Mouse (Mus musculus) neural tube, embryonic 11.5 days (tissue): Measurements from ENCODE around the gene Srpr. TPM values are rescaled to one million over a fixed set of nuclear protein-coding genes. Genes with fewer than 3 reads are reported as not detected.

Source experiments
- ATAC-seq: fragments of 200-750 bp; cut with Nextera tagmentation; 2 replicates; pipeline ENCODE4 v1.8.0; 2017; ENCODE audit warnings: moderate number of reproducible peaks, mild to moderate bottlenecking, moderate TSS enrichment, moderate library complexity; ENCODE audit not compliant: insufficient read depth, low FRiP score, low TSS enrichment
- DNase-seq: peaks from one replicate; pipeline ENCODE4 v3.0.0-alpha.2; 2015; ENCODE audit warnings: low spot score
- H3K27ac ChIP-seq: fragments of 300-500 bp; sonication (generic); 2 replicates; pipeline ENCODE4 v1.5.1; 2014; ENCODE audit warnings: low read depth, mild to moderate bottlenecking, low read length
- H3K27me3 ChIP-seq: fragments of 300-500 bp; sonication (generic); 2 replicates; pipeline ENCODE4 v1.6.1; 2014; ENCODE audit warnings: mild to moderate bottlenecking, low read length, mixed read lengths; ENCODE audit not compliant: control insufficient read depth, insufficient read depth
- H3K36me3 ChIP-seq: fragments of 300-500 bp; sonication (generic); 2 replicates; pipeline ENCODE4 v1.6.1; 2014; ENCODE audit warnings: mild to moderate bottlenecking, low read length, moderate library complexity, mixed read lengths; ENCODE audit not compliant: control insufficient read depth, insufficient read depth
- H3K4me1 ChIP-seq: fragments of 300-500 bp; sonication (generic); 2 replicates; pipeline ENCODE4 v1.6.1; 2014; ENCODE audit warnings: low read length, mixed read lengths; ENCODE audit not compliant: control insufficient read depth, insufficient read depth
- H3K4me2 ChIP-seq: fragments of 300-500 bp; sonication (generic); 2 replicates; pipeline ENCODE4 v1.6.1; 2014; ENCODE audit warnings: low read depth, mild to moderate bottlenecking, moderate library complexity
- H3K4me3 ChIP-seq: fragments of 300-500 bp; sonication (generic); 2 replicates; pipeline ENCODE4 v1.5.1; 2014; ENCODE audit warnings: low read depth, low read length
- H3K9ac ChIP-seq: fragments of 300-500 bp; sonication (generic); 2 replicates; pipeline ENCODE4 v1.6.1; 2014; ENCODE audit warnings: mild to moderate bottlenecking, low read length
- H3K9me3 ChIP-seq: fragments of 300-500 bp; sonication (generic); 2 replicates; pipeline ENCODE4 v1.6.1; 2016; ENCODE audit warnings: low read length; ENCODE audit not compliant: control insufficient read depth
- WGBS: fragments of 180-500 bp; shearing (Covaris S2); extraction: QIAGEN DNeasy Blood & Tissue Kit; methylation state at CpG from one replicate; pipeline ENCODE4 v1.1.7; 2014; 5-methylcytosine and 5-hydroxymethylcytosine counted together
- polyA plus RNA-seq: library from polyadenylated mRNA; unstranded; fragments of >200 nt; fragmentation: Nextera tagmentation; extraction: Ambion mirVana; gene quantifications from 2 replicates; pipeline ENCODE4 v1.2.1, GENCODE M21; 2014

The Srpr gene
- polyA plus RNA-seq, 1 experiment from 2014 or later = 105 TPM

GRCm38 (mm10) chr9:35182832-35183231, 17.1 kb upstream of the Srpr start:
- no peak overlapping the region for H3K9ac ChIP-seq
- WGBS = 90% methylated on average over 2 of the region's 2 CpGs
- no peaks in the 10 kb centered on the region for H3K27me3 ChIP-seq
- no peaks in the 10 kb centered on the region for H3K9me3 ChIP-seq
- DNase-seq (no peak), ATAC-seq (no peak)
- H3K4me2 ChIP-seq = no peak overlapping the region
- H3K36me3 ChIP-seq = no peaks in the 10 kb centered on the region; the same call in 1 of the 2 replicates
- H3K4me3 ChIP-seq = no peak overlapping the region
- no peaks in the 10 kb centered on the region for H3K4me1 ChIP-seq
- H3K27ac ChIP-seq = no peak overlapping the region

DNA sequence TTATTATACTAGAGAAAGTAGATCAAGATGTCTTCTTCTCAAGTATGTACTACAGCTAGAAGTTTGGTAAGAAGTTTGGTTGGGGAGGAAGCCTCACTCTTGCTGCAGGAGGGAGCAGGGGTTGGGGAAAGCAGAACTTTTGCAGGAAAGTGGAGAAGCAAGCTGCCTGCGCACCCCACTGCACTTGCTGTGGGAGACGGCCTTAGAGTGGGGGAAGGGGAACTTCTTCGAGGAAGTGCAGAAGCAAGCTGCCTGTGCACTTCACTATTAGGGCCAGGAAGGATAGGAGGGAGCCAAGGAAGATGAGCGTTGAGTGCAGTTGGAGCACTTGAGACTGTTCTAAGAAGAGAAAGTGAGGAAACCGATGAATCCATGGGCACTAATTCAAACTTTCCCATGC, 16.6 kb upstream of the Srpr start:
- no peaks in the 10 kb centered on the region for H3K4me1 ChIP-seq
- ATAC-seq (no peak), DNase-seq (no peak)
- no peak overlapping the region for H3K4me3 ChIP-seq
- H3K9me3 ChIP-seq = no peaks in the 10 kb centered on the region
- H3K36me3 ChIP-seq = no peaks in the 10 kb centered on the region; the same call in 1 of the 2 replicates
- no peak overlapping the region for H3K27ac ChIP-seq
- no peak overlapping the region for H3K9ac ChIP-seq
- H3K27me3 ChIP-seq = no peaks in the 10 kb centered on the region
- H3K4me2 ChIP-seq = no peak overlapping the region
- 67% methylated on average over 5 of the region's 5 CpGs for WGBS

DNA sequence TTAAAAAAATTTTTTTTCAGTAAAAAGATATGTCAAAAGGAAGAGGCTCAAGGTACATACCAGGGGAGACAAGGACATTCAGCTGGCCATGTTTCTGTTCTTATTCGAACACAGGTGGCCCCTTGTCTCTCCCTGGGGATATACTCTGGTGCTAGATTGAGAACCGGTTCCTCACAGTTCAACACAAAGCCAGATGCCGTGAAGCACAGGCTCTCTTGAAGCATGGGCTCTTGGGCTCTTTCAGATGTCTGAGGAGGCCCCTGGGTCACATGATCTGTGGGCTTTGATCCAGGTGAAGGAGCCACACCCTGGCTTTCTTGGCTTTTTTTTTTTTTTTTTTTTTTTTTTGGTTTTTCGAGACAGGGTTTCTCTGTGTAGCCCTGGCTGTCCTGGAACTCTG, 13.5 kb upstream of the Srpr start:
- no peak overlapping the region for H3K4me3 ChIP-seq
- 89% methylated on average over 3 of the region's 4 CpGs for WGBS
- no peaks in the 10 kb centered on the region for H3K4me1 ChIP-seq
- H3K9ac ChIP-seq = no peak overlapping the region
- H3K9me3 ChIP-seq = no peaks in the 10 kb centered on the region
- ATAC-seq (no peak), DNase-seq (no peak)
- peaks cover 3% of the 10 kb centered on the region; the same call in 1 of the 2 replicates for H3K36me3 ChIP-seq
- no peak overlapping the region for H3K4me2 ChIP-seq
- no peaks in the 10 kb centered on the region for H3K27me3 ChIP-seq
- no peak overlapping the region for H3K27ac ChIP-seq

DNA sequence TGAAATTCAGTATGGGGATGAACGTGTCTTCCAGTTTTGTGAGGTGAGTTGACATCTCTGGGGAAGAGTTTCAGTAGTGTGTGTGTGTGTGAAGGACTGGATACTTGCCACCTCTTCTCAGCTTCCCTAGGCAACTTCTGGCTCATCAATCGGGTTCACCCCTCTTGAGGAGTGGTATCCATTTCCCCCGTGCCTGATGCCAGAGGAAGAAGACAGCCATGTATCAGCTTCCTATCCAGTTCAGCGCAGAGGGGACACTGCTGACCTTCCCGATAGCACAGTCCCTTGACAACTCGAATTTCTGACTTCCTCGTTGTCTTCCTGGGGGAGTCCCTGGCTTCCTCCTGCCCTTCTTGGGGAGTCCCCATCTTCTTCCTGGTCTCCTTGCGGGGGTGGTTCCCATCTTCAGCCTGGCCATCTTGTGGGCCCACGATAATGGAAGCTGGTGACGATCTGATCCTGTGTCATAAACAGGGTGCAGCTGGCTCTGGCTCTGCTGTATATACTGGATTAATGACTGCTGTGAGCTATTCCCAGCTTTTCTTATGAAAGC, 12.5 kb upstream of the Srpr start:
- 91% methylated on average over 10 of the region's 10 CpGs for WGBS

DNA sequence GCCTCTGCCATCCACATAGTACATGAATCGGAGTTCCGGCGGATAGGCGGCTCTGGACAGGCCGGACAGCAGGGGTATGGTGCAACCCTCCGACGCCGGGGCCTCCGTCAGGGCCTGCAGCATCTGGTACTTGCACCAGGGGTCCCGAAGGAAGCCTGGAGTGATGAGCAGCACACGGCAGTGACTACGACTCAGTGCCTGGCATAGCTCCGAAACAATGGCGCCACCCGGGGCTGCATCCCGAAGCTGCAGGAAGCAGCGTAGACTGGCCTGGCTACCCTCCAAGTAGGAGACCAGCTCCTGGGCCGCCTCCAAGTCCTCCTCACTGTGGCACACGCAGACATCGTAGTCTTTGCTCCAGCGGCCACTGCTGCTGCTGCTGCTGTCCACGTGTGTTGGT, 11.3 kb upstream of the Srpr start:
- WGBS = 82% methylated on average over 22 of the region's 22 CpGs
- H3K9ac ChIP-seq = no peak overlapping the region
- no peak for DNase-seq
- no peaks in the 10 kb centered on the region for H3K27me3 ChIP-seq
- H3K4me1 ChIP-seq = no peaks in the 10 kb centered on the region
- no peak overlapping the region for H3K4me2 ChIP-seq
- ATAC-seq = no peak
- H3K4me3 ChIP-seq = no peak overlapping the region
- no peak overlapping the region for H3K27ac ChIP-seq
- H3K9me3 ChIP-seq = no peaks in the 10 kb centered on the region
- peaks cover 3% of the 10 kb centered on the region; the same call in 1 of the 2 replicates for H3K36me3 ChIP-seq

More for the DNA sequence above, 12.5 kb upstream of the Srpr start:
- Histone ChIP-seq H3K4me2 (no peak overlapping the region), H3K4me1 (no peaks in the 10 kb centered on the region), H3K4me3 (no peak overlapping the region), H3K27ac (no peak overlapping the region), H3K9ac (no peak overlapping the region), H3K9me3 (no peaks in the 10 kb centered on the region), H3K27me3 (no peaks in the 10 kb centered on the region), H3K36me3 (peaks cover 3% of the 10 kb centered on the region; the same call in 1 of the 2 replicates)
- no peak for DNase-seq
- ATAC-seq = no peak

- Histone ChIP-seq H3K27ac (no peak overlapping the region), H3K9ac (no peak overlapping the region)
- no peak for ATAC-seq
These were observed 6.9 kb upstream of the Srpr start for GRCm38 (mm10) chr9:35192983-35193542.

GRCm38 (mm10) chr9:35194048-35194447, 5.9 kb upstream of the Srpr start:
- H3K4me2 ChIP-seq = no peak overlapping the region
- H3K27me3 ChIP-seq = no peaks in the 10 kb centered on the region
- no peak overlapping the region for H3K9ac ChIP-seq
- ATAC-seq (no peak), DNase-seq (no peak)
- no peaks in the 10 kb centered on the region for H3K4me1 ChIP-seq
- 91% methylated on average over 3 of the region's 3 CpGs for WGBS
- H3K27ac ChIP-seq = no peak overlapping the region
- no peak overlapping the region for H3K4me3 ChIP-seq
- H3K36me3 ChIP-seq = no peaks in the 10 kb centered on the region; the same call in 1 of the 2 replicates
- no peaks in the 10 kb centered on the region for H3K9me3 ChIP-seq

More at GRCm38 (mm10) chr9:35192983-35193542, 6.9 kb upstream of the Srpr start:
- DNase-seq = no peak
- Histone ChIP-seq H3K4me3 (no peak overlapping the region), H3K27me3 (no peaks in the 10 kb centered on the region), H3K4me1 (no peaks in the 10 kb centered on the region), H3K9me3 (no peaks in the 10 kb centered on the region), H3K36me3 (peaks cover 3% of the 10 kb centered on the region; the same call in 1 of the 2 replicates), H3K4me2 (no peak overlapping the region)
- WGBS = 80% methylated on average over 11 of the region's 11 CpGs

- Histone ChIP-seq H3K36me3 (no peaks in the 10 kb centered on the region), H3K4me3 (no peak overlapping the region), H3K9ac (no peak overlapping the region), H3K9me3 (no peaks in the 10 kb centered on the region), H3K27me3 (no peaks in the 10 kb centered on the region), H3K4me1 (no peaks in the 10 kb centered on the region; the same call in 1 of the 2 replicates), H3K27ac (no peak overlapping the region), H3K4me2 (no peak overlapping the region)
- ATAC-seq (no peak), DNase-seq (no peak)
- 87% methylated on average over 3 of the region's 3 CpGs for WGBS
These were observed 2.4 kb upstream of the Srpr start for GRCm38 (mm10) chr9:35197625-35198024.

GRCm38 (mm10) chr9:35198351-35198750, 1.6 kb upstream of the Srpr start:
- Histone ChIP-seq H3K27me3 (no peaks in the 10 kb centered on the region), H3K36me3 (no peaks in the 10 kb centered on the region), H3K4me3 (no peak overlapping the region), H3K9me3 (no peaks in the 10 kb centered on the region), H3K27ac (no peak overlapping the region), H3K9ac (no peak overlapping the region), H3K4me1 (no peaks in the 10 kb centered on the region; the same call in 1 of the 2 replicates), H3K4me2 (no peak overlapping the region)
- WGBS = 80% methylated on average over 10 of the region's 10 CpGs
- no peak for ATAC-seq
- no peak for DNase-seq
